Mouse (Mus musculus) lung, embryonic 14.5 days (tissue): ENCODE measurements around the gene Kdm4b. TPM values are rescaled to one million over a fixed set of nuclear protein-coding genes. Genes with fewer than 3 reads are reported as not detected.

Source experiments
- ATAC-seq: fragments of 200-750 bp; cut with Nextera tagmentation; 2 replicates; pipeline ENCODE4 v1.8.0; 2017; ENCODE audit warnings: mild to moderate bottlenecking, moderate TSS enrichment, moderate library complexity; ENCODE audit not compliant: insufficient read depth
- DNase-seq: peaks from one replicate; pipeline ENCODE4 v3.0.0-alpha.2; 2015
- H3K27ac ChIP-seq: fragments of 300-500 bp; sonication (generic); 2 replicates; pipeline ENCODE4 v1.5.1; 2014; ENCODE audit warnings: low read depth, mild to moderate bottlenecking, moderate library complexity
- H3K27me3 ChIP-seq: fragments of 300-500 bp; sonication (generic); 2 replicates; pipeline ENCODE4 v1.6.1; 2014; ENCODE audit warnings: low read length, control low read depth; ENCODE audit not compliant: insufficient read depth
- H3K36me3 ChIP-seq: fragments of 300-500 bp; sonication (generic); 2 replicates; pipeline ENCODE4 v1.6.1; 2014; ENCODE audit warnings: control low read depth; ENCODE audit not compliant: insufficient read depth
- H3K4me1 ChIP-seq: fragments of 300-500 bp; sonication (generic); 2 replicates; pipeline ENCODE4 v1.6.1; 2014; ENCODE audit warnings: antibody characterized with exemption, control low read depth; ENCODE audit not compliant: insufficient read depth
- H3K4me2 ChIP-seq: fragments of 300-500 bp; sonication (generic); 2 replicates; pipeline ENCODE4 v1.6.1; 2014; ENCODE audit warnings: mild to moderate bottlenecking
- H3K4me3 ChIP-seq: fragments of 300-500 bp; sonication (generic); 2 replicates; pipeline ENCODE4 v1.5.1; 2014; ENCODE audit warnings: low read depth, low read length
- H3K9ac ChIP-seq: fragments of 300-500 bp; sonication (generic); 2 replicates; pipeline ENCODE4 v1.6.1; 2014
- H3K9me3 ChIP-seq: fragments of 300-500 bp; sonication (generic); 2 replicates; pipeline ENCODE4 v1.6.1; 2016; ENCODE audit warnings: low read depth, low read length, control low read depth
- CTCF ChIP-seq: IDR thresholded peaks from 2 replicates; pipeline ENCODE4 v1.5.1; 2016; ENCODE audit warnings: antibody characterized with exemption, low read depth
- WGBS: fragments of 180-500 bp; shearing (Covaris S2); extraction: QIAGEN DNeasy Blood & Tissue Kit; methylation state at CpG from one replicate; pipeline ENCODE4 v1.1.7; 2014; 5-methylcytosine and 5-hydroxymethylcytosine counted together
- polyA plus RNA-seq: library from polyadenylated mRNA; unstranded; fragments of >200 nt; fragmentation: Nextera tagmentation; extraction: Ambion mirVana; gene quantifications from 2 replicates; pipeline ENCODE4 v1.2.1, GENCODE M21; 2014

Gene Kdm4b
- polyA plus RNA-seq, 1 experiment from 2014 or later, result 36.7 TPM

DNA sequence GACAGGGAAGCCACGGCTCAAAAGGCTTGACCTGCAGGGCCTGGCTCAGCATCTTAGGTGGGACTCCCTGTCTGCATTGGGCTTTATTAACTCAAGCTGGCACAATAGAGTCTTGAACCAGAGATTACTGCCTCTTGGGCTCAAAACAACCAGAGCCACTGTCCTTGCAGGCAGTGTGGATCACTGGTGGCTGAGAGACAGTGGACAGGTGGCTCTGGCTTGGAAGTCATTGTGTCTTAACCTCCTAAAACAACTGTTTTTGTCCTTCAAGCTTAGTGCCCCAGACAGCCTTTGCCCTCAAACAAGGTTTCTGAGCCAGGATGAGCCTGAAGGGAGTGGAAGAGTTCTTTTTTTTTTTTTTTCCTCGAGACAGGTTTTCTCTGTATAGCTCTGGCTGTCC, 19.5 kb downstream of the Kdm4b start:
- no peak for TF ChIP-seq CTCF
- WGBS, result 67% methylated on average over 2 of the region's 2 CpGs
- ATAC-seq (no peak), DNase-seq (no peak)
- Histone ChIP-seq H3K36me3 (no peaks in the 10 kb centered on the region), H3K27me3 (no peaks in the 10 kb centered on the region), H3K4me1 (no peaks in the 10 kb centered on the region), H3K9ac (no peak overlapping the region), H3K4me2 (no peak overlapping the region), H3K9me3 (no peaks in the 10 kb centered on the region), H3K4me3 (no peak overlapping the region), H3K27ac (no peak overlapping the region)

DNA sequence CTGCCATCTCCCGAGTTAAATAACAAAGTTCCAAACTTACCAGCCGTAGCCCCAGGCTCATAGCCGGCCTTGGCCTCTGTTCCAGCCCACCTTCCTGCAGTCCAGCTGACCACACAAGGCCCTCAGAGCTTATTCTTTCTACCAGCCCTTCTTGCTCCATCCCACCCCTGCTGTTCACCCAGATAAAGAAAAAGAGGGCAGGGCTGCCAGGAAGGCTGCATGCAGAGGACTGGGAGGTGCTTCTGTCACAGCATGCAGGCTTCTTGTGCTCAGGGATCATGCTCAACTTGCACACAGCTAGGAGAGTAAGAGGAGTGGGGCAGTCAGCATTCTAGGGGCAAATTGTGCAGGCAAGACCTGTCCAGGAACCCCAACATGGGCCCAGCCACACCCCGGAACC, 22.3 kb downstream of the Kdm4b start:
- Histone ChIP-seq H3K4me3 (no peak overlapping the region), H3K36me3 (peaks cover 15% of the 10 kb centered on the region), H3K27me3 (no peaks in the 10 kb centered on the region), H3K4me2 (no peak overlapping the region), H3K9me3 (no peaks in the 10 kb centered on the region), H3K27ac (no peak overlapping the region), H3K9ac (no peak overlapping the region), H3K4me1 (no peaks in the 10 kb centered on the region)
- ATAC-seq (no peak), DNase-seq (no peak)
- no peak for TF ChIP-seq CTCF
- WGBS, result 69% methylated on average over 4 of the region's 4 CpGs

DNA sequence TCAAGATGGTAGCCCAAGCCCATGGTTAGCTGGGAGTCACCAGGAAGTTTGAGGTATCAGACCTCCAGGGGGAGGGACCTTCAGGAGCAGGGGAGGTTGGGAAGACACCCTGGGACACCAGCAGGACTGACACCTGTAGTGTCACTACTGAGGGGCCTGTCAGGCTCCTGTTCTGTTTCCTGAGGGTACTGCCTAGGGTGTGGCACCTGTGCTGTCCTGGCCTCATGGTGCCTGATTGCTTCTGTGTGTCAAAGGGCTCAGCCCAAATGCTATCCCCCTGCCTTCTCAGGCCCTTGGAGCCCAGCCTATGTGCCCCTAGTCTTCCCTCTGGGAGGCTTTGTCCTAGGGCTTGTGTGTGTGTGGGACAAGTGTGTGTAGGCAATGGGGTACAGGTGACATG, 22.7 kb downstream of the Kdm4b start:
- H3K4me2 ChIP-seq, result no peak overlapping the region
- H3K4me1 ChIP-seq, result no peaks in the 10 kb centered on the region
- no peak overlapping the region for H3K4me3 ChIP-seq
- no peak overlapping the region for H3K27ac ChIP-seq
- H3K9ac ChIP-seq, result no peak overlapping the region
- DNase-seq (no peak), ATAC-seq (no peak)
- no peaks in the 10 kb centered on the region for H3K27me3 ChIP-seq
- H3K36me3 ChIP-seq, result peaks cover 19% of the 10 kb centered on the region
- TF ChIP-seq CTCF, result no peak
- no peaks in the 10 kb centered on the region for H3K9me3 ChIP-seq

DNA sequence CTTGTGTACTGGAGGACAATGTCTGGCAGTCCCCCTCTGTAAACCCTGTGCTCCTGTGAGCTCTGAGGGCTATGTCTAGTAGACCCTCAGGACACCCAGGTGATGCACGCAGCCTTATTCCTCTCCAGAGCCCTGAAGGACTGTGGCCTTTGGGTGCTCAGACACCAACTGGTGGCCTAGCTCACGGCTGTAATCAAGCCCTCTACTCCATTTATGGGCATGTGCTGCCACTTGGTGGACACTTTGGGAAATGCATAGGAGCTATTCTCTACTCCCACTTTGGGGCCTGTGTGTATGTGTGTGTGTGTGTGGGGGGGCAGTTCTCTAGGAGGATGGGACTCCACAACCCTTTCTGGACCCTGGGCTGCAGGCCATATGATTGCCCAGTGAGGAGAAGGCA, 24.8 kb downstream of the Kdm4b start:
- H3K4me2 ChIP-seq, result no peak overlapping the region
- DNase-seq (peak; percentile 91), ATAC-seq (peak; percentile 56; the same call in 1 of the 2 replicates)
- H3K27ac ChIP-seq, result no peak overlapping the region
- 35% methylated on average over 2 of the region's 2 CpGs for WGBS
- H3K9me3 ChIP-seq, result no peaks in the 10 kb centered on the region
- no peaks in the 10 kb centered on the region for H3K4me1 ChIP-seq
- no peak overlapping the region for H3K9ac ChIP-seq
- H3K4me3 ChIP-seq, result no peak overlapping the region
- no peaks in the 10 kb centered on the region for H3K27me3 ChIP-seq
- peaks cover 39% of the 10 kb centered on the region for H3K36me3 ChIP-seq
- peak; percentile 92 for TF ChIP-seq CTCF

DNA sequence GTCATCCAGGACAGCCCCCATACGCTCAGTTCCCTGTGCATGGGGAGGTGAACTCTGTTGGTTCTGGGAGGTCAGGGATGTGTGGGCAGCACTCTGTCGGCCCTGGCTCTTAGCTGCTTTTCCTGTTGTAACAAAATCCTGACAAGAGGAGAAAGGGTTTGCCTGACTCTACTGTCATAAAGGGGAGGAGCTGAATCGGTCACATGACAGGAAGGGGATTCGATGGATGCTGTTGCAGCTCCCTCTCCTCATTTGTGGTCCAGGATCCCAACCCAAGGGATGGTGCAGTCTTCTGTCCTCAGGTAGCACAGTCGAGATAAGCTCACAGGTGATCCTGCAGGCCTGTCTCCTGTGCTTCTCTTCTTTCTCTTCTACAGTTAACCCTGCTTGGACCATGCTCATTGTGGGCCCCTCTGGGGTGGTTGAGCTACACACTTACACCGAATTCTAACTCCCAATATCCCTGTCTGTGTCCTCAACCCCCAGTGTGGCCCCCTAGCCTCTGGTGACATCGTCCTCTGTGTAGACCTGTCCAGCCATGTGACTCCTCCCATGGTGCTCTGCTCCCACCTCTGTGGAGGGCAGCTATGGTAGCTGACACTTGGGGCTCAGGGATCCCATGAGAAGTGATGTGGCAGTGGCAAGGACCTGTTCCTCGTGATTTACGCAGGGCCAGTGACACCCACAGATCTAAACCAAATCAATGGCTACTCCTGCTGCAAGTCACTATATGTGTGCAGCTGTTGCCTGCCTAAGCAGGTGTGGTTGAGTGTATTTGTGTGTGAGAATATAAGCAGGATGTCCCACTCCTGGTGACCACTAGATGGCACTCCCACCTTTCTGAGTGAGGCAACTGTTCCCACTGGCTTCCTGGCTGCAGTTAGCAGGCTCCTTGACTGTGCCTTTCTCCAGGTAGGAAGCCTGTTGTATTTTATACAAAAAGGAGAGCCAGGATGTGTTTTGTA, 31.3 kb downstream of the Kdm4b start:
- Histone ChIP-seq H3K4me3 (no peak overlapping the region), H3K9ac (no peak overlapping the region), H3K27ac (no peak overlapping the region), H3K4me2 (no peak overlapping the region), H3K9me3 (no peaks in the 10 kb centered on the region), H3K27me3 (no peaks in the 10 kb centered on the region), H3K4me1 (no peaks in the 10 kb centered on the region), H3K36me3 (peaks cover 68% of the 10 kb centered on the region)
- DNase-seq (peak; percentile 89), ATAC-seq (peak; percentile 68; the same call in 1 of the 2 replicates)
- peak; percentile 97 for TF ChIP-seq CTCF
- WGBS, result 63% methylated on average over 9 of the region's 9 CpGs

DNA sequence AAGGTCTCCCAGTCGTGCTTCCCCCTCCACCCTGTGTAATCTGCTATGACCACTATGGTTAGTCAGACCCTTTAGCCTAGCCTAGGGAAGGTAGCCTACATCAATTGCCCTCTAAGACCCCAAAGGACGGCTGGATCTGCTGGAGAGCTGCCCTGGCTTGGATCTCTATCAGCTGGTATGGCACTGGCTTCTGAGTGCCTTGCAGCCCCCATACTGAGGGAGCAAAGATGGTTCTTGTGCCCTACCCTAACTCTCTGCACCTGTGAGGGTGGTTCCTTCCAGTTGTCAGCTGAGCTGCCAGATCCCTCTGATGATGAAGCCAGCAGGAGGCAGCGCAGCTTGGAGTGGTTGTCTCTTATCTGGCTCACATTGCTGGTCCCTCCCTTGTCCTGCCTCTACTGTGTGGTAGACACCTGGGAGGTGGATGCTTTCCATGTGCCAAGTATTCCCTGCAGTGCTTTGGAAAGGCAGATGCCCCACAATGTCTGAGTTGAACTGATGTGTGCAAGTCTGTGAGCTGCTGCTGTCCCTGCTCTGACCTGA, 33.4 kb downstream of the Kdm4b start:
- WGBS, result 85% methylated on average over 3 of the region's 3 CpGs
- H3K36me3 ChIP-seq, result peaks cover 59% of the 10 kb centered on the region
- TF ChIP-seq CTCF, result no peak

DNA sequence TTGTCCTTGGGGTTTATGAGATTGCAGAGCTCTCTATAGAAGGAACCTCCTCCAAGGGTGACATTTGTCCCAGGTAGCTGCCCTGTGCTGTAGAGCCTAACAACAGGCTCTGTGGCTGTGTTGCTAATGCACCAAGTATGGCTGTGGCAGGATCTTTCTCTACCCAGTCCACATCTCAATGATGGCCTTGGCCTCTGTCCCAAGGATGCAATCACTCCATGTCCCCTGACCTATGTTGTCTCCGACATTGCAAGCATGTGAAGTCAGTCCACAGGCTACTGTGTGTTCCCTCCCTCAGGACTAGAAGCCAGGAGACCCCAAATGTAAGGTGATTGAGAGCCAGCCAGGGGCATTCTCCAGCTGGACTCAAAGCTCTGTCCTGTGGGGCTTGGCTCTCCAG, 34.0 kb downstream of the Kdm4b start:
- Histone ChIP-seq H3K4me2 (no peak overlapping the region), H3K27ac (no peak overlapping the region), H3K27me3 (no peaks in the 10 kb centered on the region), H3K4me3 (no peak overlapping the region), H3K9me3 (no peaks in the 10 kb centered on the region), H3K9ac (no peak overlapping the region), H3K4me1 (no peaks in the 10 kb centered on the region), H3K36me3 (peaks cover 53% of the 10 kb centered on the region)
- ATAC-seq (no peak), DNase-seq (no peak)
- 91% methylated on average over 1 of the region's 1 CpGs for WGBS
- TF ChIP-seq CTCF, result no peak

More for the DNA sequence above, 33.4 kb downstream of the Kdm4b start:
- H3K9ac ChIP-seq, result no peak overlapping the region
- no peaks in the 10 kb centered on the region for H3K27me3 ChIP-seq
- H3K4me1 ChIP-seq, result no peaks in the 10 kb centered on the region
- H3K4me3 ChIP-seq, result no peak overlapping the region
- H3K27ac ChIP-seq, result no peak overlapping the region
- DNase-seq, result no peak
- ATAC-seq, result no peak
- no peaks in the 10 kb centered on the region for H3K9me3 ChIP-seq
- H3K4me2 ChIP-seq, result no peak overlapping the region
